Mouse (Mus musculus) adrenal gland, adult (tissue): ENCODE results near the gene Paics.
"Not testable (repeated sequence)": the region's sequence is repeated elsewhere in the genome, so short reads cannot be mapped to it uniquely, and the experiment has no call there.

Source experiments
- DNase-seq, 2 experiments: peaks; one replicate each; pipeline ENCODE4 v3.0.0; 2022 to 2023; ENCODE audit warnings: low spot score in 1 of 2; ENCODE audit not compliant: inconsistent age in 2 of 2

Gene Paics

DNA sequence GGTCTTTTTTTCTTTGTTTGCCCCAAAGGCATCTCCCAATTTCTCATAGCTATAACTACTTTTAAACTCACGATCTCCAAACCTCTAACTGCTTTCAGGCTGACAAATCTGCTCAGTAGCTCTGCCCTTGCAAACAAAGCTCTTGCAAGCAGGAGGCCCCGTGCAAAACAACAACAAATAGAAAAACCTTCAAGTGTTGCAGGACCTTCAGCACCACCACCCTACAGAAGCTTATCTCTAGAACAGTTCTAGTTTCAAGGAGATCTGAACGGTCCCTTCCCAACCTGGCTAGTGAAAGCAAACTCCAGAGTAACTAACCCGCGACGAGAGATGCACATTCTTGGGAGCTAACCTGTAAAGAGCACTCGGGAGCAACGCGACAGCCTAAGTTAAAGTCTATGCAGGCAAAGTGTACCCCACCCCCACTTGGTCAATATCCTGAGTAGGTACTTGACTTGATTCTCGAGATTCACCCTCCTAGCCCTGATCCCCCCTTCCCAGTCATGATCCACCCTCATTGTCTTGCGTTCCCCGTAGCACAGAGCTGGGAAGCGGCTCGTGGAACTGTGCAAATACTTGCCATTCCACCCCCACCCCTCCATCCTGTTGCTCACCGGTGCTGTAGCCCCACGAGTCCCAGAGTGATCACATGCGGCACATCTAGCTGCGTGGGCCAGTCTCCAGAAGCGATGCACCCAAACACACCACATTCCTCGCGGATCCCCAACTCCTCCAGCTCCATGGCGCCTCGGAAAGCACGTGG, 583 bp upstream of the Paics start:
- DNase-seq, result peak in 1 of 2 experiments; percentile 75

DNA sequence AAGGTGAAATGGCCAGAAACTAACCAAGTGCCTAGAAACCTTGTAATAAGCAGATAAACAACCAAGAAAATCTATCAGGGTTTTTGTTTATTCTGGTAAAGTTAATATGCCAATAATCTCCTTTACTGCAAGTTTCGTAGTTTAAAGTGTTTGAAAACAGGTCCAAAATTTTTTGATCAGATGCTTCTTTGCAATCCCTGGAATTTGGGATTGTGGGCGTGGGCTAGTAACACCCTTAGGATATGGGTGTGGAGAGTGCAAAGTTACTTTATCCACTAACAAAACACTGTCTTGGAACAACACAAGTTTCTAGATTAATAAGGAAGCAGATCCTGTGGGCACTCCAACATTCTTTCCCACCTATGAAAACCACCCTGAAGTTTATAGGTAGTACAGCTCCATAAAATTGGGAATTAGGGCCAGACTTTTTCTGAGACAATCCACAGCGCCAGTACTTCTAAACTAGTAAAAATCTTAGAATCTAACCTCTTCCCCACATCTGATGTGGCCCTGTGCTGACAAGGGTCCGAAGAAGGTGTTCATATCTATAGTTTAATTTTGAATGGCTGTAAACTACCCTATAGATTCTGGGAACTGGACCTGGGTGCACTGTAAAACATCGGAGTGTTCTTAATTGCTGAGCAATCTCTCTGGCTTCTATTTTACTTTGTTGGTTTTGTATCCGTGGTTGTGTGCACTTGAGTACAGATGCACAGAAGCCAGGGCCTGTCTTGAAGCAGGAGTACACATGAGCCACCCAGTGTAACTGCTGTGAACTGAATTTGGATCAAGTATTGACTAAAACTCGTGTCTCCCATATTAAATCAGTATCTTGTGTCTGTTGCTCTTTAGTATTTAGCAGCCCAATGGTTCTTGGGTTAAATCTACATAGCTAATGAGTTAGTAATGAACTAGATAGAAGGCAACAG, 1.3 kb downstream of the Paics start:
- peak in 1 of 2 experiments; percentile 54 for DNase-seq

DNA sequence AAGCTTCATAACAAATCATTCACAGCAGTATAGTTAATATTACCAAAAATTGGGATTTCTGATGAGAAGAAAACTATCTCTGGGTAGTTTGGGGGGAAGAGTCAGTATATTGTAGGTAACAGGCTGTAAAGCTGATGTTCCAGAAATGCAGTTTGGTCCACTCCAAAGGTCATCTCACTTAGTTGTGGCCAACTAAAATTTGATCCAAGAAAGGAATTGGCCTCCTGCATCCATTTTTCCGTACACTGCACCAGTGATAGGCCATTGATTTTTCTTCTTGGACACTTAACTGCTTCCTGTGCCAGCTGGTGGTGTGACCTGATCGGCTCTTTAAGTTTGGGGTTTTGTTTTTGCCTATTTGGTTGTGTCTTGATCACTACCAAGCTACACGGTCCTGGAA, 2.7 kb downstream of the Paics start:
- DNase-seq, result peak in 1 of 2 experiments; percentile 42

DNA sequence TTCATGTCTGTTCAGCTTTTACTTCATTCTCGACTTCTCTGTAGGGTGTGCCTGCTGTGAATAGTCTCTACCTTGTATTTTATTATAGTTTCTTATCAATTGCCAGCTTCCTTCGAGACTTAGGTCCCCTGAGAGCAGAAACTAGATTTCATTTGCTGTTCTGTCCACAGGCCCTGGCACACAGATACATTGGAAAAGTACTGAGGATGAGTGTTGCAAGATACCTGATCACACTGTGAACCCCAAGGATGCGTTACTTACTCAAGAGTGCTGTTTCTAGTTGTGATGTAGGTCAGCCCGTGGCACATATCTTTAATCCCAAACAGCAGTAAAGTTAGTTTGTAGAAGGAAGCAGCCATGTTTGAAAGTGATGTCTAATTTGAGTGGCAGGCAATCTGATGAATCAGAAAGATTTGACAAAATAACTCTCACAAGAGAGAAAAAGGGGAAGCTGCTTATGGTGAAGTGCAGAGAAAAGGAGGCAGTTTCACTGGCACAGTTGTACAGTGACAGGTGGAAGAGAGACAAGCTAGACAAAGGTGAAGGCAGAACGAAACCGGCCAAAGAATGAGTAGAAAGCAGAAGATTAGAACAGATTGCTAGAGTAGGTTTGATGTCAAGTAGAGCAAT, 3.3 kb downstream of the Paics start:
- DNase-seq, result peak in 1 of 2 experiments; percentile 82

DNA sequence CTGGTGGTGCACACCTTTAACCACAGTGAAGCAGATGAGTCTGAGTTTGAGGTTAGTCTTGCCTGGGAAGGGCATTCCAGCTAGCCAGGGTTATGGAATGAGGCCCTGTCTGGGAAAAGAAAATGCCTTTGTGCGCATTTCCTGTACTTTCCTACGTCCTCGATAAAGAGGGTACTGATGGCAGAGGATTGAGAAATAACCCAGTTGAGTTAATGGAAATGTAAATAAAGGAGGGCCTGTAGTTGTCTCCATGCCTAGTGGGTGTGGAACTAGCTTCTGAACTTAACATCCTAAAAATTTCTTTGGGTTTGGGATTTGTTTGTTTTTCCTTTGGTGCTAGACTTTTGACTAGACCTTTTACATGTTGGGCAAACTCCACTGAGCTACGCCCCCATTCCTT, 4.4 kb downstream of the Paics start:
- DNase-seq, result no peak

DNA sequence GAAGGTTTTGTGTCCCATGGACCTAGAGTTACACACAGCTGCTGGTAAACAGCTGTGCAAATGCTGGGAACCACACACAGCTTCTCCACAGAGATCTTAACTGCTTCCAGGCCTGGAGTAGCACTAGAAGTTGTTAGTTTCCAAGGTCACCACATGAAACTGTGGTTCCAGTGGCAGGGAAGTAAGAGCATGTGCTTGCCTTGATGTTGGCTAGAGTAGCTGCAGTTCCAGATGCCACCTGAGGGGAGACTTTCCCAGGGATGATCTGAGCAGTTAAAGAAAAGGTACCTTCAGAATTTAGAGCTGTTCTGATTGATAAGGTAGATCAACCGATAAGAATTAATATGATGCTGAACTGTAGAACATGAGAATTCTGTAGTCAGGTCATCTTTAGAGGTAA, 6.8 kb downstream of the Paics start:
- DNase-seq, result no peak

DNA sequence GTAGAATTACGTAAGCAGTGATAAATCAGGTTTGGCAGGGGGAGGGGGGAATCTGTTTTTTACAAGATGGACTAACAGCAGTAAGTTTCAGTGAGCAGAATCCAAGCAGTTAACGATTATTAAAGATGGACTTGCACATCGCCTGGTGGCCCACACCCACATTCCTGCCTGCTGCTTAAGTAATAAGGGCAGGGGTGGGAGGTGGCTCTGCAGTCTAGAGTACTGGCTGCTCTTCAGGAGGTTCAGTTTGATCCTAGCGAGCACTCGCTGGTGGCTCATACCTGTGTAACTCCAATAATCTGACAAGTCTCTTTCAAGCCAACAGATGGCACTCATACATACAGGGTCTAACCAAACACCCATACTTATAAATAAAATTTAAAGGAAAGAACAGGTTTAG, 8.5 kb downstream of the Paics start:
- DNase-seq, result no peak

DNA sequence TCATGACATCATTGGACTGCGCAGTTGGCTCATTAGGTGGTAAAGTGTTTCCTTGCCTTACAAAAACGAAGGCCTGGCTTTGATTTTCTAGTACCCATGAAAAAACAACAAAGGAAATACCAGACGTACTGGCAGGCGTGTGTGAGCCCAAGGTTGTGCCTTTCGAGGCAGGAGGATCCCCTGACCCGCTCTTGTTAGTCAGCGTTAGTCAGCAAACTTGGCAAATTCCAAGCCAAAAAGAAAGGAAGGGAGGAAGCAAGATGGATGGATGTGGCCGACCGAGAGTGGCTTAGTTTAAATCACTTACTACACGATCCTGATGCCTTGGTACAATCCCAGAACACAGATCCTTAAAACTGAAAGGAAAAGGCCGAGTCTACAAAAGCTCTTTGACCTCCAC, 11.4 kb downstream of the Paics start:
- peak; percentile 78 to 90 for DNase-seq

DNA sequence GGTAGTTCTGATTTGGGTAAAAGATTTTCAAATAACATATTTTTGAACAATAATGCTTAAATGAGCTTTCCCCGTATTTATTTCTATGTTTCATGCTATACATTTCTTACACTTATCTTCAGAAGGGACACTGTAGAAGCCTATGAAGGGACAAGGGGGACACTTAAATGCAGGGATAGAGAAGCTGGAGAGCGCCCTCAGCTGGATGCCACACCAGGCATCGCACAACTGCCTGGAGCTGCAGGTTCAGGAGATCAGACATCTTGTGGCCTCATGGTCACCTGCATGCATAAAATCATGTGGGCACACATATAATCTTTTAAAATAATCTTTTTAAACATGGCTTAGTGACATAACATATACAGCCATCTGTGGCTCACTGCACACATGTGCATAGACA, 13.5 kb downstream of the Paics start:
- peak; percentile 31 to 55 for DNase-seq

DNA sequence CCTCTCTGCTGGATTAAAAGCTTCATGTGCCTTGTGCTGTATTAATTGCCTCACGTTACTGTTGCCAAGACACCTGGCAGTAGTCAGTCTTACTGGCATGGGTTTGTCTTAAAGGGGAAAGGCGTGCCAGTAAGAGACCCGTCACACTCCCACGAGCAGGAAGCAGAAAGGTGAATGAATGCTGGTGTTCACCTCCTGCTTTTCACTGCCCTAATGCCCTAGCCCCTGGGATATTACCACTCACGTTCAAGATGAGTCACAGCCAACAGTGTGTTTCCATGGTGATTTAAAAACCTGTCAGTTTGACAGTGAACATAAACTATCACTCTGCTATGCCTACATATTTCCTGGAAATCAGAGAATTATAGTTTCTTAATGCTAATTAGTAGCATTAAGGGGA, 18.1 kb downstream of the Paics start:
- DNase-seq, result peak in 1 of 2 experiments; percentile 35

DNA sequence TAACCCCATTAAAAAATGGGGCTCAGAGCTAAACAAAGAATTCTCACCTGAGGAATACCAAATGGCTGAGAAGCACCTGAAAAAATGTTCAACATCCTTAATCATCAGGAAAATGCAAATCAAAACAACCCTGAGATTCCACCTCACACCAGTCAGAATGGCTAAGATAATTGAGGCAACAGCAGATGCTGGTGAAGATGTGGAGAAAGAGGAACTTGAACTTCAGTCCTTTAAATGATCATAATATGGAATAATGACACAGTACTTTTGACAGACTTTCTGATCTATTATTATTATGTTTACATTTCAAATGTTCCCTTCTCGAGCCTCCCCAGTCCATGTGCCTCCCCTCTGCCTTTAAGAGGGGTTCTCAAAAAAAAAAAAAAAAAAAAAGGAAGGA, 20.0 kb downstream of the Paics start:
- DNase-seq, result not testable (repeated sequence)

DNA sequence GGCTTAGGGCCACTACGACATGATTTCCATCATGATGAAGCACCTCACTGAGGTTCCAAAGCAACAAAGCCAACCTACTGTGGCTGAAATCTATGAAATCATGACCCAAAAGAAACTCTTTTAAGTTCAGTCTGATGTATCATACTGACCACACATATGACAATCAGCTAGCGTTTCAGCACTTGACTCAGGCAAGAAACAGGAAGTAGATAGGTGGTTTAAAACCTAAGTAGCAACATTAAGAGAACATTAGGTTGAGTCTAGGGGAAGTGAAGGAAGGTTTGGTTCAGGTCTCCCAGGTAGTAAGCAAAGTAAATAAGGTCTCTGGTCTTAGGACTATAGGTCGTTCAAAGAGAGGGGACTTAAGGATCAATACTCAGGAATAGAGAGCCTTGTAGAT, 22.4 kb downstream of the Paics start:
- DNase-seq, result no peak

DNA sequence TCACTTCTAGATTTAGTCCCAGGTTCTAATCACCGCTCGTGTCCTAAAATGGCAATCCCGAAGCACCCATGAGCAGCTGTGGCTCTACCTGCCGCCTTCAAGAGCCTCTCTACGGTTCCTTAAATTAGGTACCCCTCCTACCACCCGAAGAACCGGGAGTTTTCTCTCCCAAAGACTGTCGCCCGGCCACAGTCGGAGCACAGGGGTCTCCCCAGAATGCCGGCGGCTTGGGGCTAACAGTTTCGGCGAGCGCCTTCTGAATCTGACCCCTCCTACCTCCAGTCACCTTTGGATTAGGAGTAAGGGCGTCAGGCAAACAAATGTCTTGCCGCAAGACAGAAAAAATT, 23.1 kb downstream of the Paics start:
- no peak for DNase-seq

DNA sequence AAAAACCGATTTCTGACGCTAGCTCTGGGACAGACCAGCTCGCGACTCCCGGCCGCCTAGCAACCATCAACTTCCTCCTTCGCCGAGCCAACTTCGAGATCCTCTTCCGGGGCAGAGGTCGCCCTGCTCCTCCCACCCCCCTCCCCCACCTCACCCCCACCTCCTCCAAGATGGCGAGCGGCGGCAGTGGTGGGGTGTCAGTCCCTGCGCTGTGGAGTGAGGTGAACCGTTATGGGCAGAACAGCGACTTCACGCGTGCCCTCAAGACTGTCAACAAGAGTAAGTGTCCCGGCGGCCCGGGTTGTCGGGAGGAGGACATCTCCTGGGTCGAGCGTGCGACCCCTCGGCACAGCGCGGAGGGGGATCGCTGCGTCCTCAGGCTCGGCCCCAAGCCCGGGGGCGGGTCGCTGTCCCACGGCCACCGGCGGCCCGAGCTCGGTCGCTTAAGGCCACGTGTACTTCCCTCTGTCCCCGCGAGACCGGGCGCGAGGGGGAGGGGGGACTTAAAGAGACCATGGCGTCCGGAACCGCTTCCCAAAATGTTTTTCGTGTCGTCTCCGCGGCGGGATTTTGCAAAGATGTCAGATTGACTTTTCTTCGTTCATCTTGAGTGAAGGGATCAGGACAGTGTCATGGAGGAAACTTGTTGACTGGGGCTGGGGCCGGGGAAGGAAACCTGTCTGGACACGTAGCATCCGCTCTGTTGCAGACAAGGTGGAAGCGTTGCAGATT, 23.6 kb downstream of the Paics start, which contains the start of gene Srp72:
Gene Srp72 (plus strand): TSS at position 130 of the 732 bp plus-strand sequence.
- DNase-seq, result peak; percentile 90 to 96

DNA sequence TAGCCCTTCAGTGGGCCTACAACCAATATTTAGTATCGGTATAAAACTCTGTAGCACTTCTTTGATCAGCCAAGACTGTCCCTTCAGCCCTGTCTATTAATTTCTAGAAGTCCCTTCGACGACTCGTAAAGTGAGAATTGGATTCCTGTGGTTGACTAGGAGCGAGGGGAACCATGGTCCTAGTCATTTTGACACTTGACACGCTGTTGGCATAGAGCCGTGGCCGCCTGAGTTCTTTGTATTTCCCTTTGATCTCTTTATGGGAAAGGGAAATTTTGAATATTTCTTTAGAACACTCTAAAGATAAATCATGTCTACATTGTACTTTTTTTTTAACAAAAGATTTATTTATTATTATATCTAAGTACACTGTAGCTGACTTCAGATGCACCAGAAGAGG, 24.6 kb downstream of the Paics start:
- DNase-seq, result peak; percentile 53 to 70

DNA sequence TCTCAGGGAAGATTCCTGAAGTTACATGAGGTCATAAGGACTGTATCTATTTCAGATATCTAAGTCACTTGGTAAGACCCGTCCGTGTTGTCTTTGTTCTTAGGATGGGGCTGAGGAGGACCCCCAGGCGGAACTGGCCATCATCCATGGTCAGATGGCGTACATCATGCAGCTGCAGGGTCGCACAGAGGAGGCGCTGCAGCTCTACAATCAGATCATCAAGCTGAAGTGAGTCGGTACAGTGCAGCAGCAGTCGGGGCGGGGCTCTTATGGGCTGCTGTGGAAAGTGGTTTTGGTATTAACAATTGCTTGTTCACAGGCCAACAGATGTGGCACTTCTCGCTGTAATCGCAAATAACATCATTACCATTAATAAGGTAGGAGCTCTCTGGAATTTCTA, 32.9 kb downstream of the Paics start:
- no peak for DNase-seq

DNA sequence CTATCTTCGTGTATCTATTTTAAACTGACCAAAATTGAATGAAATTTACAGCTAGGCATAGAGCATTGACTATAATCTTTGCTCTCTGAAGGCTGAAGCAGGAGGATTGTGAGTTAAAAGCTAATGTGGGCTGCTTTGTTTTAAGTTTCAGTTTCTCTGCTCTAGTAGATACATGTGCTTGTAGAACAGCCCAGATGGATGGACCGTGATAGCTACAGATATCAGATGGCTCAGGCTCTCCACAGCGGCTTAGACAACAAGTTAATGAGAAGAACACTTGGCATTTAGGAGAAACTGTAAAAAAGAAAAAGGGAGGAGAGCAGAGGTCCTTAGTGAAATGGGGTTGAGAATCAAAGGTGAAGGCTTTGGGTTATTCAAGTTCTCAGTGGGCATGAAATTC, 39.7 kb downstream of the Paics start:
- DNase-seq, result no peak

DNA sequence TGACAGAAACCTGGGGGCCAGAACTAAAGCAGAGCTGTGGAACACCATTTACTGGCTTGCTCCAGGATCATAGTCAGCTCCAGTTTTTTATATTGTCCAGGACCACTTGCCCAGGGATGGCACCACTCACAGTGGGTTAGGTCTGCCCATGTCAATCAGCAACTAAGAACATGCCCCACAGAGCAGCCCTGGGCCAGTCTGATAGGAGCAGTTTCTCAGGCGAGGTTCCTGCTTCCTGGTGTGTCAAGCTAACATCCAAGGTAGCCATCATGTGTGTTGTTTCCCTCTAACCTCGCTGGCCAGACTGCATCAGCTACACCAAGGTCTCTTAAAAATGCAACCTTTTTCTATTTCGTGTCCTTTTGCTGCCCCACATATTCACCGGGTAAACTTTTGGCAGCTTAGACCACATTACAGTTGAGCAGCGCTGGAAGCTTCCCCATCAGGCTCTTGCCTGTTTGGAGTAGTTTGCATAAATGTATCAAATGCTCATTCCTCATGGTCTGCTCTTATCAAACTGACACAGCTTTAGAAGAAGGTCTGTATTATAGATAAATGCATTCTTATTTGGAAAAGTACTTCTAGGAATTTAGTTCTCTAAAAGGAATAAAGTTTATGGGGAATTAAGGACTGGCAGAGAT, 42.2 kb downstream of the Paics start:
- no peak for DNase-seq

DNA sequence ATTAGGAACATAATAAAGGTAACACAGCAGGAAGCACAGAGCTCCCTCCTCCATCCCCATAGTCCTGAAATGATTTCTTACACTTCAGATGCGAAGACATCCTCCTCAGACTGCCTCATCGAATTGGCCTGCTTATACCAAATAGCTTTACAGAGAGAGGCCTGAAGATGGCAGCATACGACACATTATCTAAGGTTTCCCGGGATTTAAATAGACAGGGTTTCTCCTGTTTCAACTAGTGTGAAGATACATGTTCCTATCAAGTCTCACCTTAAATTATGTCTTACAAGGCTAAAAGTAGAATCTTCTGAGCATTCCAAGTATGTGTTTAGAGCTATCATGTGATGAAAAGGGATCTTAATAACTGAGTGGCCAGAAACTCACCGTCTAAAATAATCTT, 47.3 kb downstream of the Paics start:
- DNase-seq, result peak in 1 of 2 experiments; percentile 46

DNA sequence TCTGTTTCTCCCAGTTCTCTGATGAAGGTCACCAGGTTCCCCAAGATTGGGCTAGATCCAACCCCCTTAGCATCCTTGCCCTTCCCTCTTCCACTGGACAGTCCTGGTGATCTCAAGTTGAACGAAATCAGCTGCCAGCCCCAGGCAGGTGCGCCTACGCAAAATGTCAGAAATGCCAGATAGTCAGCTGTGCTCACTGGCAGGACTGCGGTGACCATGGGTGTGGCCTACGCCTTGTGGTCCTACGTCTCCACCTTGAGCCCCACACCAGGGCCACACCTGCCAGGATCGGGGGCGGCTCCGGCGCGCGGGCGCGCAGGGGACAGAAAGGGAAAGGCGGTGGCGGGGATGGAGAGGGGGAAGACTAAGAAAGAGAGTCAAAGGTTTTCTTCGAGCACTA, 50.1 kb downstream of the Paics start:
- DNase-seq, result peak in 1 of 2 experiments; percentile 23
